Mouse (Mus musculus): ENCODE results near the gene Slc6a18. TPM values are rescaled to one million over a fixed set of nuclear protein-coding genes. Genes with fewer than 3 reads are reported as not detected.
A peak's percentile ranks its signal among the peaks of the same experiment; 100 is the strongest.

The Slc6a18 gene
- polyA plus RNA-seq, 1 experiment from 2014 or later: not detected

GRCm38 (mm10) chr13:73702776-73703175, 25.0 kb upstream of the Slc6a18 start:
- H3K4me3 ChIP-seq: no peak overlapping the region
- no peak overlapping the region for H3K27ac ChIP-seq
- H3K27me3 ChIP-seq: no peaks in the 10 kb centered on the region
- no peak for ATAC-seq (ENCODE audit: low FRiP score)
- H3K9me3 ChIP-seq (replicated peaks): no peaks in the 10 kb centered on the region
- H3K36me3 ChIP-seq: no peaks in the 10 kb centered on the region
- no peak overlapping the region for H3K9ac ChIP-seq
- no peak overlapping the region for H3K4me2 ChIP-seq (replicated peaks)
- H3K4me1 ChIP-seq: no peaks in the 10 kb centered on the region; the same call in 1 of the 2 replicates
- WGBS: 93% methylated on average over 4 of the region's 4 CpGs

DNA sequence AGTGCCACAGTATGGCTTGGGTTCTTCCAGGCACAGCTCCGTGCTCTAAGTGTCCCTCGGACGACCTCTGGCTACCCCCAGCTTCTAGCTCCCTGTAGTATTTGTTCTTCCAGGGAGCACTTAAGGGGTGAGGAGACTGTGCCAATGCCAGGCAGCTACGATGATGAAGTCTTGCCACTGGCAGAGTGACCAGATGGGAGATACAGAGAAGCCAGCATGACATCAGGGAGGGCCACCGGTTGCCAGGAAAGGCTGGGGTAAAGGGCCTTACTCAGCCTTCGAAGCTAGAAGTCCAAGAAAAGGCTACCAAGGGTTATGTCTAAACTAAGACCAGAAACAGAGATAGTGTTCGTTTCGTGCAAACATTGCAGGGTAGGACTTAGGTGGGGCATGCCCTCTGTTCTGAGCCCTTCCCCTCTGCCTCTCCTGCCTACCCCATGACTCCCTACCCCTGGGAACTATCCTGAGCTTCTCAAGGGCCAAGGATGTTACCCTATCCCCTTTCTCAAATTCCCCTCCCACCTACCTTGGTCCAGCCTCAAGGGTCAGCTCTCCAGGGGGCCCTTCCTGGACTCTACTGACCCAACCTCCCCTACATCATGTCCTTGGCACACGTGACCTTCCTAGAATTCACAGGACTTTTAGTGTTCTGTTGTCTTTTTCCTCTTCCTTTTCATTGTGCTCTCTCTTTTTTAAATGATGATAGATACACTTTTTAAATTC, 23.5 kb upstream of the Slc6a18 start:
- Histone ChIP-seq H3K9ac (no peak overlapping the region), H3K4me1 (no peaks in the 10 kb centered on the region; the same call in 1 of the 2 replicates), H3K4me3 (no peak overlapping the region), H3K27me3 (no peaks in the 10 kb centered on the region), H3K27ac (no peak overlapping the region), H3K4me2 (replicated peaks) (no peak overlapping the region), H3K9me3 (replicated peaks) (no peaks in the 10 kb centered on the region), H3K36me3 (no peaks in the 10 kb centered on the region)
- WGBS: 78% methylated on average over 9 of the region's 9 CpGs
- ATAC-seq (ENCODE audit: low FRiP score): no peak

- H3K4me2 ChIP-seq (replicated peaks): no peak overlapping the region
- no peak for ATAC-seq (ENCODE audit: low FRiP score)
- no peak overlapping the region for H3K9ac ChIP-seq
- no peak overlapping the region for H3K4me3 ChIP-seq
- no peak overlapping the region for H3K27ac ChIP-seq
- H3K27me3 ChIP-seq: no peaks in the 10 kb centered on the region
- no peaks in the 10 kb centered on the region for H3K36me3 ChIP-seq
- no peaks in the 10 kb centered on the region for H3K9me3 ChIP-seq (replicated peaks)
- no peaks in the 10 kb centered on the region; the same call in 1 of the 2 replicates for H3K4me1 ChIP-seq
- 92% methylated on average over 12 of the region's 12 CpGs for WGBS
Measured at GRCm38 (mm10) chr13:73700554-73700953, 22.7 kb upstream of the Slc6a18 start.

DNA sequence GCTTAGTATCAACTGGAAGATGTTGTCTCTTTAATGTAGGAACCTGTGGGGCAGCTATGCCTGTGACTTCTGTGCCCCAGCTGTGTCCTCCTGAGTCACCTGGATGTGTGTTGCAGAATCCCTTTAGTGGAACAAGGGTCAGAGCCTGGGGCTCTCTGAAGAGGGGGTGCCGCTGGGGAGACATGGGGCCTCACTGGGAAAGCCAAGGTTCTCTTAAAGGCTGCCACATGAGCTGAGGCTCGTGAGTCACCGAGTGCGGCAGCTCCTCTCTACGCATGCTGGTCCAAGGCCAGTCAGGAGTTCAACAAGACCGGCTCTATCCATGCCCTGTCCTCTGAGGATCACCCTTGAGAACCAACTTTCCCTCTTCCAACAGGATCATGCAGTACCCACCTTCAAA, 21.9 kb upstream of the Slc6a18 start:
- Histone ChIP-seq H3K4me2 (replicated peaks) (no peak overlapping the region), H3K27me3 (no peaks in the 10 kb centered on the region), H3K4me3 (no peak overlapping the region), H3K9me3 (replicated peaks) (no peaks in the 10 kb centered on the region), H3K27ac (no peak overlapping the region), H3K9ac (no peak overlapping the region), H3K36me3 (no peaks in the 10 kb centered on the region), H3K4me1 (no peaks in the 10 kb centered on the region)
- no peak for ATAC-seq (ENCODE audit: low FRiP score)
- 93% methylated on average over 6 of the region's 6 CpGs for WGBS

DNA sequence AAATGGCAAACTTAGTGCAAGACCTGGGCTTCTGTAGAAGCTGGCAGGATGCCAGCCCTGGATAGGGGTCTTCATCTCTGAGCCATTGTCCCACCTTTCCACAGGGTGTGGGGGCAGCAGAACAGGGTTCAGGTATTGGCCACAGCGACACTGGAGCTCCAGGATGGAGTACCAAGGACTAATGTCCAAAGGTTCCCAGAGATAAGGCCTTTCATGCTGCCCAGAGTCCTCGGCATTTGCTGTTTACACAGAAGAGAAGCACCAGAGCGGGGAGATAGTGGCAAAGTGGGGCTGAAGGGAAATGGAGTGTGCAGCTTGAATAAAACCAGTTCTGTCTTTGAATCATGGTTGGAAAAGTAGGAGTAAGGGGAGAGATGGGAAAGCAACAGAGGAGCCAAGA, 18.7 kb upstream of the Slc6a18 start:
- Histone ChIP-seq H3K4me2 (replicated peaks) (no peak overlapping the region), H3K4me3 (no peak overlapping the region), H3K9me3 (replicated peaks) (no peaks in the 10 kb centered on the region), H3K27me3 (no peaks in the 10 kb centered on the region), H3K4me1 (no peaks in the 10 kb centered on the region), H3K27ac (no peak overlapping the region), H3K9ac (no peak overlapping the region), H3K36me3 (no peaks in the 10 kb centered on the region)
- 87% methylated on average over 3 of the region's 3 CpGs for WGBS
- ATAC-seq (ENCODE audit: low FRiP score): no peak

DNA sequence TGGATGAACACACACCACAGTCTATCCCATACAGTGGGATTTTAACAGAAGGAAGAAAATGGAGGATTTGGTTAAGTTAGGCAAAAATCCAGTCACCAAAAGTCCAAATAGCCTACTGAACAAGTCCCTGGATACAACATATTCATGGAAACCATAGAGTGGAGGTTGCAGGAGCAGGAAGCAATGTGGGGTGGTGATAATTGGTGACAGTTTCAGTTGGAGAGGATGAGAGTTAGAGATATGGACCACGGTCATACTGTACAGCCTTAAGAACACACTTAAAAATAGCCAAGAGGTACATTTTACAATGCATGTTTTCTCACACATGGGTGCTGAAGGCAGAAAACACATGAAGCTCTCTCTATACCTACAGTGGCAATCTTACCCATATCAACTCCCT, 17.1 kb upstream of the Slc6a18 start:
- H3K27ac ChIP-seq: no peak overlapping the region
- 88% methylated on average over 1 of the region's 1 CpGs for WGBS
- no peaks in the 10 kb centered on the region for H3K36me3 ChIP-seq
- no peak for ATAC-seq (ENCODE audit: low FRiP score)
- H3K9ac ChIP-seq: no peak overlapping the region
- H3K4me1 ChIP-seq: no peaks in the 10 kb centered on the region
- H3K9me3 ChIP-seq (replicated peaks): no peaks in the 10 kb centered on the region
- no peak overlapping the region for H3K4me2 ChIP-seq (replicated peaks)
- H3K27me3 ChIP-seq: no peaks in the 10 kb centered on the region
- H3K4me3 ChIP-seq: no peak overlapping the region

- 84% methylated on average over 2 of the region's 2 CpGs for WGBS
- no peak for ATAC-seq (ENCODE audit: low FRiP score)
Measured at GRCm38 (mm10) chr13:73693333-73693732, 15.5 kb upstream of the Slc6a18 start.

DNA sequence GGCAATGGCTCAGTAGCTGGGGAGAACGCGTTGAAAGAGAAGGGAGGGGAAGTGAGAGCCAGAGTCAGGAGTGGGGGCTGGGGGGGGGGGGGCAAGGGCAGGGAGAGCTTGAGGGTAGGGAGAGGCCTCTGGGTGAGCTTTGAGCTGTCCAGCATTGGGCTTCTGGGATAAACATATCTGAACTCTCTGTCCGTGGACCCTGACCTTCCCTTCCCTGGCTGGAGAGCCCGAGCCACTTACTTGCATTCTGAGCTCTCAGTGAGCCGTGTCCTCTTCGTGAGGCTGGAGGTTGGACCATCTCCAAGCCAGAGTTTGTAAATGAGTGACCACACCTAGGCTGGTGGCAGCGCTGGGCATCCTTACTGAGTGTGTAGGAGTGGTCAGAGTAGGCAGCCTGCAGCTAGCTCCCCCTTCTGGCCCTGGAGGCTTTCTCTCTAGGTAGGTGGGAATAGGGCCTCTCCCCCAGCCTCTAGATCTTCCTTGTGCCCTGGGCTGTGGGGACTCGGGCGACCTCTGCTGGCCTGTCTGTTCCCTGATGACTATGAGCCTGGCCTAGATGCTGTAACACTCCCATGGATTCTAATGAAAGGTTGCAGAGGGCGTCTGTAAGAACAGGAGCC, 14.5 kb upstream of the Slc6a18 start:
- 32% methylated on average over 10 of the region's 10 CpGs for WGBS
- Histone ChIP-seq H3K4me3 (no peak overlapping the region), H3K36me3 (no peaks in the 10 kb centered on the region), H3K9me3 (replicated peaks) (no peaks in the 10 kb centered on the region), H3K27me3 (no peaks in the 10 kb centered on the region), H3K27ac (no peak overlapping the region), H3K4me2 (replicated peaks) (no peak overlapping the region), H3K4me1 (no peaks in the 10 kb centered on the region), H3K9ac (no peak overlapping the region)
- peak; percentile 58; the same call in 1 of the 2 replicates for ATAC-seq (ENCODE audit: low FRiP score)

More at GRCm38 (mm10) chr13:73693333-73693732, 15.5 kb upstream of the Slc6a18 start:
- H3K4me2 ChIP-seq (replicated peaks): no peak overlapping the region
- no peaks in the 10 kb centered on the region for H3K27me3 ChIP-seq
- H3K4me3 ChIP-seq: no peak overlapping the region
- H3K9ac ChIP-seq: no peak overlapping the region
- H3K9me3 ChIP-seq (replicated peaks): no peaks in the 10 kb centered on the region
- H3K36me3 ChIP-seq: no peaks in the 10 kb centered on the region
- H3K4me1 ChIP-seq: no peaks in the 10 kb centered on the region
- no peak overlapping the region for H3K27ac ChIP-seq

DNA sequence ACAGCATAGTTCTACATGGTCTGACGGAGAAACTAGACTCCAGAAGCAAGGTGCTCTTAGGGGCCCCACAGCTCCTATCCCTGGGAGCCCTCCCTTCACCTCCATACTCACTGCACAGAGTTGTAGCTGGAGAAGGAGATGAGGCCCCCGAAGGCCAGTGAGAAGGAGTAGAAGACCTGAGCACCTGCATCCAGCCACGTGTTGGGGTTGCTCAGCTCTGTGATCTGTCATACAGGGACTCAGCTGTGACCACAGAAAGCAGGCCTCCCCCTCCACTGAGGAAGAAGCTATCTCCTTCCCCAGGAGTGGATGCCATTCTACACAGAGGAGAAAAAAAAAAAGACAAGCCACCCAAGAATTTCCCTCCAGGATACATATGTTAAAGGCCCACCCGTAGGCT, 11.1 kb upstream of the Slc6a18 start:
- H3K36me3 ChIP-seq: no peaks in the 10 kb centered on the region
- no peak overlapping the region for H3K4me3 ChIP-seq
- no peak for ATAC-seq (ENCODE audit: low FRiP score)
- no peak overlapping the region for H3K4me2 ChIP-seq (replicated peaks)
- 84% methylated on average over 4 of the region's 4 CpGs for WGBS
- H3K9me3 ChIP-seq (replicated peaks): no peaks in the 10 kb centered on the region
- no peaks in the 10 kb centered on the region for H3K27me3 ChIP-seq
- no peak overlapping the region for H3K27ac ChIP-seq
- no peaks in the 10 kb centered on the region for H3K4me1 ChIP-seq
- no peak overlapping the region for H3K9ac ChIP-seq

DNA sequence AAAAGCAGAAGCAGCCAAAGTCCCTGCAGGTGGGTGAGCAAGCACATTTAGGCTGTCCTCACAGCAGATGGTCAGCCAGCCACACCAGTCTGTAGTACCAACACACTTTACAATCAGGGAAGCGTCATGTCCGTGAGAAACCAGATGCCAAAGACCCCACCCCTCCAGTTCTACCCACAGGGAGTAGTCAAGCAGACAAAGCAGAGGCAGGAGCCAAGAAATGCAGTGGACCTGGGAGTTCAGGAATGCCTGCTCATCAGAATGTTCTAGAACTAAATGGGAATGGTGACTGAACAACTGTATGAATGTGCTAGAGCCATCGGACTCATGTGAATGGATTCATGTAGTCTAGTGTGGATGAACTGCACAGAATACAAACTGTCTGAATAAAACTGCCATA, 9.8 kb upstream of the Slc6a18 start:
- no peaks in the 10 kb centered on the region for H3K36me3 ChIP-seq
- no peak overlapping the region for H3K9ac ChIP-seq
- no peak overlapping the region for H3K4me2 ChIP-seq (replicated peaks)
- H3K27ac ChIP-seq: no peak overlapping the region
- no peak overlapping the region for H3K4me3 ChIP-seq
- H3K4me1 ChIP-seq: no peaks in the 10 kb centered on the region
- no peaks in the 10 kb centered on the region for H3K27me3 ChIP-seq
- WGBS: 74% methylated on average over 3 of the region's 3 CpGs
- ATAC-seq (ENCODE audit: low FRiP score): no peak
- H3K9me3 ChIP-seq (replicated peaks): no peaks in the 10 kb centered on the region

DNA sequence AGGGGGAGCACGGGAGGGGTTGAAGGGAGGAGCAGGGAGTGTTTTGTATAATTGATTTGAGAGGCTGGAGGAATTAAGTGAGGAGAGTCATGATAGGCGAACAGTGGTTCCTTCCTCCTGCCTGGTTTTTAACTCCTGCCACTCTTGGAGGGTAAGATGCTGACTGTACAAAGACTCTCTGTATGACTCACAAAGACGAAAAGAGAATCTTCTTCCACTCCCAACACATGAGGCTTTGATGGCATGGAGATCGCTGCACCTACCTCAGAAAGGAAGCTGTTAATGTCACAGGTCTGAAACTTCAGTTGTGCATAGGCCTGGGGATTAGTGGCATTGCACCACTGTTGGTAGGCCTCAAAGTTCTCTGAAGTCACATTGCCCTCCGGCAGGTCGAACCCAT, 7.7 kb upstream of the Slc6a18 start:
- ATAC-seq (ENCODE audit: low FRiP score): no peak
- Histone ChIP-seq H3K4me3 (no peak overlapping the region), H3K4me2 (replicated peaks) (no peak overlapping the region), H3K9me3 (replicated peaks) (no peaks in the 10 kb centered on the region), H3K9ac (no peak overlapping the region), H3K4me1 (no peaks in the 10 kb centered on the region), H3K36me3 (no peaks in the 10 kb centered on the region), H3K27ac (no peak overlapping the region), H3K27me3 (no peaks in the 10 kb centered on the region)
- WGBS: 86% methylated on average over 6 of the region's 6 CpGs

DNA sequence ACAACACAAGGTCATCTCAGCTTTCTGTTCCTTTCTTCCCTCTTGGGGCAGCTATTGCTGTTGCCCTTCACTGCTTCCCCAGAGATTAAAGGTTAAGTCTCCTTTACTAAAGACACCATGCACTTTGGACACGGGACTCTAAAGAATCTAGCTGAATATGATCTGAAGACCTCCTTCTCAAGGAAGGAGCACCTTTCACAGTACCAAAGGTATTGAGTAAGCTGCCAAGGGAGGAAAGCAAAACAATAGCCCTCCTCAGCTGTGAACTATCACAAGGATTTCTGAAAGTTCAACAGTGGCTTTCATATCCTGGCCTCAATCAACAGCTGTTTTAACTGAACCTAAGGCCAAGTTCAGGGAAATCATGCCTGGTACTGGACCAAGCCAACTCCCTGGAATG, 6.6 kb upstream of the Slc6a18 start:
- H3K4me3 ChIP-seq: no peak overlapping the region
- no peaks in the 10 kb centered on the region for H3K27me3 ChIP-seq
- H3K36me3 ChIP-seq: no peaks in the 10 kb centered on the region
- H3K27ac ChIP-seq: no peak overlapping the region
- WGBS: 62% methylated on average over 1 of the region's 1 CpGs
- H3K4me2 ChIP-seq (replicated peaks): no peak overlapping the region
- H3K4me1 ChIP-seq: no peaks in the 10 kb centered on the region
- no peak overlapping the region for H3K9ac ChIP-seq
- no peak for ATAC-seq (ENCODE audit: low FRiP score)
- H3K9me3 ChIP-seq (replicated peaks): no peaks in the 10 kb centered on the region

GRCm38 (mm10) chr13:73683682-73684081, 5.9 kb upstream of the Slc6a18 start:
- no peaks in the 10 kb centered on the region for H3K36me3 ChIP-seq
- no peaks in the 10 kb centered on the region for H3K9me3 ChIP-seq (replicated peaks)
- no peaks in the 10 kb centered on the region for H3K27me3 ChIP-seq
- no peak for ATAC-seq (ENCODE audit: low FRiP score)
- no peak overlapping the region for H3K9ac ChIP-seq
- no peak overlapping the region for H3K27ac ChIP-seq
- no peak overlapping the region for H3K4me2 ChIP-seq (replicated peaks)
- no peaks in the 10 kb centered on the region for H3K4me1 ChIP-seq
- no peak overlapping the region for H3K4me3 ChIP-seq
- 90% methylated on average over 11 of the region's 11 CpGs for WGBS
